Mouse (Mus musculus) brown adipose tissue, adult 24 weeks (tissue): Measurements from ENCODE around the gene Wipf2. TPM values are rescaled to one million over a fixed set of nuclear protein-coding genes. Genes with fewer than 3 reads are reported as not detected.
"Not testable (repeated sequence)": the region's sequence is repeated elsewhere in the genome, so short reads cannot be mapped to it uniquely, and the experiment has no call there.

Source experiments
- H3K27ac ChIP-seq: fragments of 200-500 bp; replicated peaks from 2 replicates; pipeline ENCODE4 v1.5.1; 2012; ENCODE audit warnings: low read depth, mild to moderate bottlenecking, low read length
- H3K4me1 ChIP-seq: fragments of 200-500 bp; 2 replicates; pipeline ENCODE4 v1.6.1; 2012; ENCODE audit warnings: low read length, mixed read lengths; ENCODE audit not compliant: control insufficient read depth, insufficient read depth, insufficient read length
- H3K4me3 ChIP-seq: fragments of 200-500 bp; 2 replicates; pipeline ENCODE4 v1.5.1; 2012; ENCODE audit warnings: low read depth, mild to moderate bottlenecking, low read length, moderate library complexity; ENCODE audit not compliant: insufficient read depth
- polyA plus RNA-seq: library from polyadenylated mRNA; stranded (reverse); fragments of >200 nt; gene quantifications from 2 replicates; pipeline ENCODE4 v1.2.4, GENCODE M21; 2012; ENCODE audit not compliant: missing spikeins, insufficient read depth, insufficient read length

Gene Wipf2
- polyA plus RNA-seq: 5.2 and 5.8 TPM in 2 replicates

GRCm38 (mm10) chr11:98863028-98863750 is at the start of gene Wipf2:
Gene Wipf2 (plus strand): TSS chr11:98863638.
- H3K4me1 ChIP-seq: no peaks in the 10 kb centered on the region
- peak within 1 kb of the TSS; percentile 79 for H3K27ac ChIP-seq
- H3K4me3 ChIP-seq: peak within 1 kb of the TSS; percentile 82

- Histone ChIP-seq H3K4me1 (no peaks in the 10 kb centered on the region), H3K4me3 (no peak overlapping the region), H3K27ac (no peak overlapping the region)
Observed at GRCm38 (mm10) chr11:98816706-98817239, 46.7 kb upstream of the Wipf2 start.

GRCm38 (mm10) chr11:98820968-98821367 is 42.5 kb upstream of the Wipf2 start:
- Histone ChIP-seq H3K4me3 (no peak overlapping the region), H3K27ac (no peak overlapping the region), H3K4me1 (no peaks in the 10 kb centered on the region)

- H3K4me1 ChIP-seq, H3K4me3 ChIP-seq, H3K27ac ChIP-seq: not testable (repeated sequence)
Observed at GRCm38 (mm10) chr11:98826071-98826470, 37.4 kb upstream of the Wipf2 start.

GRCm38 (mm10) chr11:98827877-98828276 is 35.6 kb upstream of the Wipf2 start:
- Histone ChIP-seq H3K27ac (no peak overlapping the region), H3K4me3 (no peak overlapping the region), H3K4me1 (no peaks in the 10 kb centered on the region)

- H3K4me3 ChIP-seq: no peak overlapping the region
- H3K27ac ChIP-seq: 0 out of 2 replicates have a peak overlapping the region, but pooled peaks have one; percentile 38
- H3K4me1 ChIP-seq: no peaks in the 10 kb centered on the region
Observed at GRCm38 (mm10) chr11:98829091-98829775, 34.2 kb upstream of the Wipf2 start.

- H3K4me3 ChIP-seq: no peak overlapping the region
Observed at GRCm38 (mm10) chr11:98829875-98830274, 33.6 kb upstream of the Wipf2 start.

GRCm38 (mm10) chr11:98835296-98835695 is 28.1 kb upstream of the Wipf2 start:
- no peak overlapping the region for H3K4me3 ChIP-seq
- H3K4me1 ChIP-seq: no peaks in the 10 kb centered on the region
- no peak overlapping the region for H3K27ac ChIP-seq

More at GRCm38 (mm10) chr11:98829875-98830274, 33.6 kb upstream of the Wipf2 start:
- no peak overlapping the region for H3K27ac ChIP-seq
- no peaks in the 10 kb centered on the region for H3K4me1 ChIP-seq

- no peak overlapping the region for H3K4me3 ChIP-seq
- no peak overlapping the region for H3K27ac ChIP-seq
- H3K4me1 ChIP-seq: no peaks in the 10 kb centered on the region
Observed at GRCm38 (mm10) chr11:98835725-98836124, 27.7 kb upstream of the Wipf2 start.

GRCm38 (mm10) chr11:98836128-98836527 is 27.3 kb upstream of the Wipf2 start:
- H3K4me3 ChIP-seq: no peak overlapping the region
- H3K4me1 ChIP-seq: no peaks in the 10 kb centered on the region
- no peak overlapping the region for H3K27ac ChIP-seq

GRCm38 (mm10) chr11:98836651-98837141 is 26.7 kb upstream of the Wipf2 start, which contains the start of gene Rapgefl1:
Gene Rapgefl1 (plus strand): TSS chr11:98836785.
- Histone ChIP-seq H3K27ac (no peak within 1 kb of the TSS), H3K4me1 (no peaks in the 10 kb centered on the region), H3K4me3 (peak within 1 kb of the TSS; percentile 80)

GRCm38 (mm10) chr11:98837231-98837704 is 26.2 kb upstream of the Wipf2 start:
- H3K27ac ChIP-seq: no peak overlapping the region

GRCm38 (mm10) chr11:98837917-98838316 is 25.5 kb upstream of the Wipf2 start:
- Histone ChIP-seq H3K27ac (no peak overlapping the region), H3K4me1 (no peaks in the 10 kb centered on the region), H3K4me3 (no peak overlapping the region)

More at GRCm38 (mm10) chr11:98837231-98837704, 26.2 kb upstream of the Wipf2 start:
- no peaks in the 10 kb centered on the region for H3K4me1 ChIP-seq
- no peak overlapping the region for H3K4me3 ChIP-seq

GRCm38 (mm10) chr11:98838512-98838911 is 24.9 kb upstream of the Wipf2 start:
- no peak overlapping the region for H3K4me3 ChIP-seq
- no peaks in the 10 kb centered on the region for H3K4me1 ChIP-seq
- no peak overlapping the region for H3K27ac ChIP-seq

GRCm38 (mm10) chr11:98839402-98839801 is 24.0 kb upstream of the Wipf2 start:
- H3K27ac ChIP-seq: no peak overlapping the region
- no peak overlapping the region for H3K4me3 ChIP-seq
- no peaks in the 10 kb centered on the region for H3K4me1 ChIP-seq
